Mouse (Mus musculus) brain, embryonic 14.5 days (tissue): ENCODE results near the gene Fhl2.

Experiments used
- CTCF ChIP-seq: fragments of 200-500 bp; IDR thresholded peaks from 2 replicates; pipeline ENCODE4 v1.5.1; 2012; ENCODE audit warnings: inconsistent platforms, mild to moderate bottlenecking, moderate library complexity, borderline replicate concordance; ENCODE audit not compliant: insufficient read depth, insufficient read length; ENCODE audit errors: extremely low read depth
- POLR2A ChIP-seq: fragments of 200-500 bp; IDR thresholded peaks from 2 replicates; pipeline ENCODE4 v1.6.1; 2012; ENCODE audit warnings: mild to moderate bottlenecking, inconsistent platforms, borderline replicate concordance; ENCODE audit not compliant: poor library complexity, insufficient read depth, insufficient read length, severe bottlenecking; ENCODE audit errors: extremely low read depth

DNA sequence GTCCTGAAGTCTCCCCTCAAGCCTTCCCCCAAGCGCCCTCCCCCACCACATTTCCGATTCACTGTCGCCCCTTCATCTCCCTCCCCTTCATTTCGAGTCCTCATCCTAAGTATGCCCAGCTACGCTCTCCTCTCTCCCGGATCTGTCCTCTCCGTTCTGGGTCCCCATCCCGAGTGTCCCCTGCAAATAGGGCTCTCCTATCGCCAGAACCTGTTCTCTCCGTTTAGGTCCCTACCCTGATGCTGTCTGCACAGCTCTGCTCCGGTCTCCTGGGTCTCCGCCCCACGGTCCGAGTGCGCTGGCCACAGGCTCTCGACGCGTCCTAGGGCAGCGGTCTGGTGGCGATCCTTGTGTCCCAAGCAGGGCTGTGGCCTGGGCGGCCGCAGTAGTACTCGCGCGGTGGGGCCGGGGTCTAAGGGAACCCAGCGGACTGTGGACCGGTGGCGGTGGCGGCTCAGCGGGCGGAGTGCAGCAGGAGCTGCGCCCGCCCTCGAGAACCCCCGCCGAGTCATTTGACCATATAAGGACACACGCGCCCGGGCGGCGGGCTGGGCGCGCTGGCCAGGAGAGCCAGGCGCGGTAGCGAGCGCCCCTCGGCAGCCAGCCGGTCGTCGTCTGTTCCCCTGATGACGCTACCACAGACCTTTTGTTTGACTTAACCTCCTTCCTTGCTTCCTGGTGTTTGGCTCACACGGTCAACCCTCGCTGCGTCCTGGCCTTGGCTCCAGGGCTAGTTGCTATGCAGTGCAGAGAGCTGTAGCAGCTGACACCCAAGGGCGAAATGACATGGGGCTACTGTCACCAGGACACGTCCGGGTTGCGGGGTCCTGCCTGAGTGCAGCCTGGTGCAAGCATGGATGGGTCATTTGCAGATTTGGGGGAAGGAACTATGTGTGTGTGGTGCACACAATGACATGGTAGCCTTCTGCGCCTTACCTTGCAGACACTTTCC is 33.0 kb downstream of the Fhl2 start:
- no peak for TF ChIP-seq CTCF
- no peak for TF ChIP-seq POLR2A
